Mouse (Mus musculus) liver, embryonic 15.5 days (tissue): Measurements from ENCODE around the gene Usp15. TPM values are rescaled to one million over a fixed set of nuclear protein-coding genes. Genes with fewer than 3 reads are reported as not detected.
"Not testable (repeated sequence)": the region's sequence is repeated elsewhere in the genome, so short reads cannot be mapped to it uniquely, and the experiment has no call there.

Experiments
- ATAC-seq: fragments of 200-750 bp; cut with Nextera tagmentation; 2 replicates; pipeline ENCODE4 v1.8.0; 2017; ENCODE audit warnings: moderate number of reproducible peaks, mild to moderate bottlenecking, moderate library complexity; ENCODE audit not compliant: insufficient read depth
- H3K27ac ChIP-seq: fragments of 300-500 bp; sonication (generic); replicated peaks from 2 replicates; pipeline ENCODE4 v1.5.1; 2015; ENCODE audit warnings: mild to moderate bottlenecking, inconsistent platforms
- H3K27me3 ChIP-seq: fragments of 300-500 bp; sonication (generic); 2 replicates; pipeline ENCODE4 v1.6.1; 2015; ENCODE audit warnings: mild to moderate bottlenecking, inconsistent platforms
- H3K36me3 ChIP-seq: fragments of 300-500 bp; sonication (generic); replicated peaks from 2 replicates; pipeline ENCODE4 v1.6.1; 2015; ENCODE audit warnings: moderate library complexity, mild to moderate bottlenecking, inconsistent platforms
- H3K4me1 ChIP-seq: fragments of 300-500 bp; sonication (generic); replicated peaks from 2 replicates; pipeline ENCODE4 v1.6.1; 2015; ENCODE audit warnings: inconsistent platforms
- H3K4me2 ChIP-seq: fragments of 300-500 bp; sonication (generic); 2 replicates; pipeline ENCODE4 v1.6.1; 2015; ENCODE audit warnings: moderate library complexity, mild to moderate bottlenecking, inconsistent platforms
- H3K4me3 ChIP-seq: fragments of 300-500 bp; sonication (generic); replicated peaks from 2 replicates; pipeline ENCODE4 v1.5.1; 2015; ENCODE audit warnings: mild to moderate bottlenecking, inconsistent platforms
- H3K9ac ChIP-seq: fragments of 300-500 bp; sonication (generic); 2 replicates; pipeline ENCODE4 v1.6.1; 2015; ENCODE audit warnings: moderate library complexity, mild to moderate bottlenecking, inconsistent platforms
- H3K9me3 ChIP-seq: fragments of 300-500 bp; sonication (generic); replicated peaks from 2 replicates; pipeline ENCODE4 v1.6.1; 2016; ENCODE audit warnings: inconsistent platforms
- WGBS: fragments of 180-500 bp; shearing (Covaris S2); methylation state at CpG from one replicate; pipeline ENCODE4 v1.1.7; 2015; ENCODE audit warnings: mixed read lengths; ENCODE audit not compliant: insufficient replicate concordance; 5-methylcytosine and 5-hydroxymethylcytosine counted together
- polyA plus RNA-seq: library from polyadenylated mRNA; unstranded; fragments of >200 nt; fragmentation: Nextera tagmentation; extraction: Ambion mirVana; gene quantifications from 2 replicates; pipeline ENCODE4 v1.2.1, GENCODE M21; 2015

Gene Usp15
- 82.0 and 84.9 TPM in 2 replicates for polyA plus RNA-seq

- peak within 1 kb of the TSS; percentile 99 for H3K9ac ChIP-seq
- no peaks in the 10 kb centered on the region for H3K9me3 ChIP-seq
- no peaks in the 10 kb centered on the region for H3K27me3 ChIP-seq
- H3K4me2 ChIP-seq = peak within 1 kb of the TSS; percentile 85
- H3K4me1 ChIP-seq = peaks cover 60% of the 10 kb centered on the region
- H3K36me3 ChIP-seq = 0 out of 2 replicates have a peak, but pooled peaks cover 2% of the 10 kb centered on the region
- ATAC-seq = peak; percentile 87
- peak within 1 kb of the TSS; percentile 98 for H3K4me3 ChIP-seq
- H3K27ac ChIP-seq = peak within 1 kb of the TSS; percentile 96
- under 1% methylated on average over 66 of the region's 66 CpGs for whole genome bisulfite sequencing
Observed at GRCm38 (mm10) chr10:123196835-123197559, at the start of gene Usp15. TSS of gene Usp15 (minus strand) at chr10:123196995.

DNA sequence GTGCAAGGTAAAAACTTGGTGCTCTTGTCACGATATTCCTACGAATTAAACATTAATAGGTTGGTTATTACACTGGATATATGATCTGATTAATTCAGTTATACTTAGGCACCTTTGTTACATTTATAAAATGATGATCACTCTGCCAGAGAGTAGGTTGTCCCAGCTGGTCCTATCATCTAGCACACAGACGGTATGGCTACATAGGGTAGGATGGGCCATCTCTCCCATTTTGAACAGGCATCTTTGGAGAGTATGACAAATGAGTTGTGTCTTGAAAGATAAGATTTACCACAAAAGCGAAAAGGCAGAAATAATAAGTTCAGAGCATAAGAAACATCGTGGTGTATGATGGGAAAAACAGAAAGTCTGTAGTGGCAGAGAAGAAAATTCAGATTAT lies 32.6 kb upstream of the Usp15 start:
- no peak overlapping the region for H3K9ac ChIP-seq
- no peak for ATAC-seq
- WGBS = 54% methylated on average over 5 of the region's 5 CpGs
- H3K4me1 ChIP-seq = no peaks in the 10 kb centered on the region
- H3K4me2 ChIP-seq = no peak overlapping the region
- H3K36me3 ChIP-seq = no peaks in the 10 kb centered on the region
- no peaks in the 10 kb centered on the region for H3K9me3 ChIP-seq
- H3K4me3 ChIP-seq = no peak overlapping the region
- H3K27me3 ChIP-seq = no peaks in the 10 kb centered on the region
- no peak overlapping the region for H3K27ac ChIP-seq

DNA sequence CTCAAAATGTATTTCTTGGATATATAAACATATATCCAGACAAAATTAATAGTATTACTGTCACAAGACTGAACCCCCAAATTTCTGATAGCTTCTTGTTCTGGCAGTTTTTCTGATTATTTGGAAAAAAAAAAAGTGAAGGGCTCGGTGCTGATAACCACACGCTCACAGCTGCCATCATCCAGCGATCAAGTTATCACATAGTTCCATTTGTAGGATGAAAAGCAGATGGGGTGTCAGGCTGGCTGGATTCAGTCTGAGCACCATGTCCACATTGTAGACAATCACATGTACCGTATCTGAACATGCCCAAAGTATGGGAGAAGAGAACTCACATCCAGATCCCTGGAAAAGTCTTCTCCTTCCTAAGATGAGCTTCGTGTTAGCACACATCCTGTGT lies 26.0 kb upstream of the Usp15 start:
- no peaks in the 10 kb centered on the region for H3K4me1 ChIP-seq
- no peak overlapping the region for H3K9ac ChIP-seq
- H3K27ac ChIP-seq = no peak overlapping the region
- H3K27me3 ChIP-seq = no peaks in the 10 kb centered on the region
- no peak overlapping the region for H3K4me3 ChIP-seq
- H3K36me3 ChIP-seq = no peaks in the 10 kb centered on the region
- no peaks in the 10 kb centered on the region for H3K9me3 ChIP-seq
- no peak overlapping the region for H3K4me2 ChIP-seq
- peak; percentile 52 for ATAC-seq
- 51% methylated on average over 5 of the region's 5 CpGs for WGBS

GRCm38 (mm10) chr10:123209517-123209916 lies 12.7 kb upstream of the Usp15 start:
- Histone ChIP-seq H3K36me3 (no peaks in the 10 kb centered on the region), H3K9me3 (no peaks in the 10 kb centered on the region), H3K27ac (no peak overlapping the region), H3K4me1 (no peaks in the 10 kb centered on the region), H3K4me2 (no peak overlapping the region; the same call in 1 of the 2 replicates), H3K27me3 (no peaks in the 10 kb centered on the region), H3K4me3 (no peak overlapping the region), H3K9ac (no peak overlapping the region)
- ATAC-seq = no peak
- 42% methylated on average over 8 of the region's 8 CpGs for WGBS

DNA sequence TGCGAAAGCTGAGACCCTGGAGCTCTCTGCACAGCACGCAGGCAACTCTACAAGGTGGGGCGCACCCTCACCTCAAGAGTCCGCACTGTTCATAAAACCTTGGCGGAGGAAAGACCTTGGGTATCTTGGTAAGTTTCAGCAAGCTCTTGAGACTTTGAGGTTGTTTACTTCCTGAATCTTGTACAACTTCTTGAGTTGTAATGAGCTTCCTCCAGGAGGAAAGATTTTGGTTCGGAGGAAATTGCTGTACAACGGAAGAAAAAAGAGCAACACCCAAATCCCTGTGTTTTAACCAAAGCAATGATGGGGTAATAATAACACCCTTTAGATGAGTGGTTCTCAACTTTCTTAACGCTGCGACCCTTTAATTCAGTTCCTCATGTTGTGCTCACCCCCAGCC lies 11.5 kb upstream of the Usp15 start:
- H3K4me2 ChIP-seq = no peak overlapping the region
- no peak overlapping the region for H3K4me3 ChIP-seq
- H3K4me1 ChIP-seq = no peaks in the 10 kb centered on the region
- no peaks in the 10 kb centered on the region for H3K27me3 ChIP-seq
- H3K9me3 ChIP-seq = no peaks in the 10 kb centered on the region
- no peak for ATAC-seq
- H3K36me3 ChIP-seq = no peaks in the 10 kb centered on the region
- no peak overlapping the region for H3K27ac ChIP-seq
- H3K9ac ChIP-seq = no peak overlapping the region
- WGBS = 71% methylated on average over 9 of the region's 9 CpGs

DNA sequence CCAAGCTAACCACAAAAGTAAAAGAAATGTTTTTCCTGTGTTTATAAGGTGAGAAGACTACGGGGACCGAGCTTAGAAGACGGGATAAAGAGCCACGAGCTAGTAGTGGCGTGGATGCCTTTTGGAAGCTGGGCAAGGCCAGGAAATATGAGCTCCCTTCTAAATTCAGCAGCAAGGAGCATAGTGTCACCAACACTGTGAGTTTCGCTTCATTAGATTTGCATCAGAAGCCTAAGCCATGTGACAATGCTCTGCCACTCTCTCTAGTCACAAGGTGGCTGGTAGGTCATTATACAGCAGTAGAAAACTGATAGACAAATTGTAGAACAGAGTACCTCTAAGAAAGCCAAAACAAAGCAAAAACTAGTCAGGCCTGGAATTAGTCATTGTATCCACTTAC lies 9.3 kb upstream of the Usp15 start:
- H3K4me1 ChIP-seq = peaks cover 2% of the 10 kb centered on the region
- H3K4me2 ChIP-seq = no peak overlapping the region
- H3K9me3 ChIP-seq = no peaks in the 10 kb centered on the region
- no peak overlapping the region for H3K27ac ChIP-seq
- no peak for ATAC-seq
- H3K27me3 ChIP-seq = no peaks in the 10 kb centered on the region
- H3K9ac ChIP-seq = no peak overlapping the region
- H3K36me3 ChIP-seq = no peaks in the 10 kb centered on the region
- 77% methylated on average over 6 of the region's 6 CpGs for WGBS
- no peak overlapping the region for H3K4me3 ChIP-seq

- H3K36me3 ChIP-seq, H3K4me3 ChIP-seq, H3K4me1 ChIP-seq, H3K27ac ChIP-seq, ATAC-seq, H3K9me3 ChIP-seq, H3K4me2 ChIP-seq, H3K27me3 ChIP-seq, H3K9ac ChIP-seq: not testable (repeated sequence)
- WGBS = 81% methylated on average over 3 of the region's 3 CpGs
Observed at GRCm38 (mm10) chr10:123205364-123205763, 8.6 kb upstream of the Usp15 start.

DNA sequence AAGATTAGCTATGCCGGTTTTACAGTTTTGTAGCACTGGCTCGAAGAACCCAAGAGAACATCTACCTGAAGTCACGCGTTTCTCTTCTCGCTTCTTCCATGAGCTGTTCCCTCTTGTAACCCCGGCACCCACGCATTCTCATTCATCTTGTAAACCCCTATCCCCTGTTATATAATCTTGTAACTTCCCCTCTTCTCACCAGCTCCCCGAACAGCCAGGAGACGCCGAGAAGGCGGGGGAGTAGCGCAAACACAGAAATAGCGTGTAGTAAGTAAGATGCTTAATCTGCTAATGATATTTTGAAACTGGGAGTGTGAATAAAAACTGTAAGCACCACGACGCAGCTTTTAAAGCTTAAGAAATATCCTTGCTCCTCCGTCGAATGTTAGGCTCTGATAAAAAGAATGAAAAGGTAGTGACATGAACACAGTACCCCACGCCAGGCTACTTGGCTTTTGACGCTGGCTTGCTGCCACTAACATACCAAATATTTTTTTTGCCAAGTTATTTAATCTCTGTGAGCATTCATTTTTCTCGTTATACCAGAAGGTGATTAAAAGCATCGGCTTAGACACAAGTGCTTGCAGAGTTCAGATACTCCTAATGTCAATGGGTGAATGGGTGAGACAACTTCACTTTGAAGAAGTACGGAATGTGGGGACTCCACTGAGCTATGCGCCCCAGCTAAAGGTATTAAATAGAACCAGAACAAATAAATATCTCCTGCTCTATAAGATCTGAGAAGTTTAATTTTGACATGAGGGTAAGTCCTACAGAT lies 5.4 kb upstream of the Usp15 start:
- no peaks in the 10 kb centered on the region for H3K36me3 ChIP-seq
- H3K27ac ChIP-seq = no peak overlapping the region
- H3K9me3 ChIP-seq = no peaks in the 10 kb centered on the region
- no peak overlapping the region for H3K9ac ChIP-seq
- 73% methylated on average over 23 of the region's 23 CpGs for WGBS
- H3K4me2 ChIP-seq = no peak overlapping the region
- H3K27me3 ChIP-seq = no peaks in the 10 kb centered on the region
- peaks cover 38% of the 10 kb centered on the region for H3K4me1 ChIP-seq
- no peak overlapping the region for H3K4me3 ChIP-seq
- no peak for ATAC-seq

DNA sequence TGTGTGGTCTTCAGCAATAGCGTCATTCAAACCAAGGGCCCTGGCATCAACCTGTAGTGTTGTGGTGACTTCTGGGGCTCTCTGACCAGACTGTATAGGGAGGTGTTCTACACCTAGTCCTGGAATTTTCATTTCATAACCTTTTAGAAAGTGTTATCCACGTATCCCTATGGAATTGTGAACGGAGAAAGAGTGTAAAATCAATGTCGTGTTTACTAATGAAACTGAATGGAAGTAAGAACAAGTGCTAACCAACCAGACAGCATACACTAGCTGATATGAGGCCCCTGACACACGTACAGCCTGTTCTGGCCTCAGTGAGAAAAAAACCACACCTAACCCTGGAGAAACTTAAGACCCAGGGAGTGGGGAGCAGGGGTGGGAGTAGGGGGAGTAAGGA lies 4.6 kb upstream of the Usp15 start:
- H3K36me3 ChIP-seq = no peaks in the 10 kb centered on the region
- ATAC-seq = no peak
- H3K27me3 ChIP-seq = no peaks in the 10 kb centered on the region
- 75% methylated on average over 5 of the region's 5 CpGs for WGBS
- H3K4me3 ChIP-seq = no peak overlapping the region
- no peak overlapping the region for H3K9ac ChIP-seq
- peaks cover 38% of the 10 kb centered on the region for H3K4me1 ChIP-seq
- no peak overlapping the region for H3K27ac ChIP-seq
- H3K4me2 ChIP-seq = no peak overlapping the region
- H3K9me3 ChIP-seq = no peaks in the 10 kb centered on the region

DNA sequence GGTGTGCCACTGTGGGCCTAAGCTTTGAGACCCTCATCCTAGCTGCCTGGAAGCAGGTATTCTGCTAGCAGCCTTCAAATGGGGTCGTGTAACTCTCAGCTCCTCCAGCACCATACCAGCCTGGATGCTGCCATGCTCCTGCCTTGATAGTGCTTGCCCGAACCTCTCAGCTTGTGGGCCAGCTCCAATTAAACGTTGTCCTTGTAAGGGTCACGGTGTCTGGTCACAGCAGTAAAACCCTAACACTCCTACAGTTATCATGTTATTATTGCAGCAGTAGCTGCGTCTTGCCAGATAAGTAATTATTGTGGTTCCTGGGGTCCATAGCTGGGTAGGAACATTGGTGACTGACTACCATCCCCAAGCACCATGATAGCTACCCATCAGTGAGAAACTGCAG lies 4.2 kb upstream of the Usp15 start:
- no peak for ATAC-seq
- Histone ChIP-seq H3K9me3 (no peaks in the 10 kb centered on the region), H3K27me3 (no peaks in the 10 kb centered on the region), H3K4me2 (no peak overlapping the region), H3K4me3 (no peak overlapping the region), H3K9ac (no peak overlapping the region), H3K27ac (no peak overlapping the region), H3K4me1 (peaks cover 38% of the 10 kb centered on the region), H3K36me3 (no peaks in the 10 kb centered on the region)
- 76% methylated on average over 5 of the region's 5 CpGs for WGBS

DNA sequence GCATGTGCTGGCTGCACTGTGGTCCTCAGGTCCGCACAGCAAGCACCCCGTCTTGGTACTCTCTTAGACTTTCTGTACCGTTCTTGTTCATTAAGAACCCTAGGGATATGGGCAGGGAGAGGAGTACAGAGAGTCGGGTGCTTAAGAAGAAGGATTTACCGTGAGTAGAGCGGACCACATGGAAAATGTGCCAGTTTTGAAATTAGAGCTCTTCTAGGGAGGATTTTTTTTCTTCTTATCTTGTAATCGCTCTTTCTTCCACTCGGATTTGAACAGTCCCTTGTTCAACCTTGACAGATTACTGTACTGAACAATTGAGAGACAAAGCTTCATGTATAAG lies 3.5 kb upstream of the Usp15 start:
- Histone ChIP-seq H3K36me3 (no peaks in the 10 kb centered on the region), H3K4me2 (peak overlapping the region; percentile 40)
- 84% methylated on average over 8 of the region's 8 CpGs for WGBS

More for the DNA sequence above, 3.5 kb upstream of the Usp15 start:
- no peak overlapping the region for H3K9ac ChIP-seq
- H3K27me3 ChIP-seq = no peaks in the 10 kb centered on the region
- peaks cover 38% of the 10 kb centered on the region for H3K4me1 ChIP-seq
- H3K9me3 ChIP-seq = no peaks in the 10 kb centered on the region
- peak overlapping the region; percentile 49 for H3K27ac ChIP-seq
- H3K4me3 ChIP-seq = no peak overlapping the region
- ATAC-seq = no peak
